Mouse (Mus musculus) small intestine, adult 2 months (tissue): ENCODE measurements around the gene Colca2.

ENCODE experiments used
- CTCF ChIP-seq: fragments of 200-500 bp; IDR thresholded peaks from 2 replicates; pipeline ENCODE4 v1.5.1; 2012; ENCODE audit warnings: low read depth, mild to moderate bottlenecking, control low read depth, inconsistent platforms, low read length, moderate library complexity, mixed read lengths; ENCODE audit not compliant: insufficient replicate concordance, insufficient read length; ENCODE audit errors: extremely low read depth
- POLR2A ChIP-seq: fragments of 200-500 bp; IDR thresholded peaks from 2 replicates; pipeline ENCODE4 v1.6.1; 2012; ENCODE audit warnings: low read depth, mild to moderate bottlenecking, control low read depth, inconsistent platforms, low read length, moderate library complexity

- no peak for TF ChIP-seq CTCF
- TF ChIP-seq POLR2A = no peak
Observed at GRCm38 (mm10) chr9:51327555-51327903, 49.2 kb upstream of the Colca2 start.
